Mouse (Mus musculus) olfactory bulb, adult 2 months (tissue): ENCODE data around the gene Cdc42. TPM values are rescaled to one million over a fixed set of nuclear protein-coding genes. Genes with fewer than 3 reads are reported as not detected.

Experiments
- H3K27ac ChIP-seq: fragments of 200-500 bp; 2 replicates; pipeline ENCODE4 v1.5.1; 2012; ENCODE audit warnings: low read depth, low read length; ENCODE audit not compliant: insufficient read depth
- H3K4me1 ChIP-seq: fragments of 200-500 bp; 2 replicates; pipeline ENCODE4 v1.6.1; 2012; ENCODE audit warnings: low read length; ENCODE audit not compliant: control insufficient read depth, insufficient read depth
- H3K4me3 ChIP-seq: fragments of 200-500 bp; 2 replicates; pipeline ENCODE4 v1.5.1; 2012; ENCODE audit warnings: mild to moderate bottlenecking, low read depth, low read length, moderate library complexity; ENCODE audit not compliant: insufficient read depth
- CTCF ChIP-seq: fragments of 200-500 bp; IDR thresholded peaks from 2 replicates; pipeline ENCODE4 v1.5.1; 2012; ENCODE audit warnings: low read depth, mild to moderate bottlenecking, low read length, moderate library complexity; ENCODE audit not compliant: insufficient read depth
- POLR2A ChIP-seq: fragments of 200-500 bp; IDR thresholded peaks from 2 replicates; pipeline ENCODE4 v1.6.1; 2012; ENCODE audit warnings: mild to moderate bottlenecking, low read depth, low read length, moderate library complexity; ENCODE audit not compliant: insufficient read depth
- WGBS: fragments of 180-500 bp; shearing (Covaris S2); methylation state at CpG from one replicate; pipeline ENCODE4 v1.1.7; 2018; 5-methylcytosine and 5-hydroxymethylcytosine counted together
- polyA plus RNA-seq: library from polyadenylated mRNA; stranded (reverse); fragments of >200 nt; gene quantifications from 2 replicates; pipeline ENCODE4 v1.2.4, GENCODE M21; 2012; ENCODE audit warnings: low replicate concordance; ENCODE audit not compliant: missing spikeins, insufficient read depth, insufficient read length

Gene Cdc42
- polyA plus RNA-seq = 274 TPM in 1 of 2 replicates, not detected in the other

GRCm38 (mm10) chr4:137357517-137358254, at the start of gene Cdc42:
Cdc42 (minus strand) TSS chr4:137357720.
- WGBS = under 1% methylated on average over 44 of the region's 44 CpGs
- TF ChIP-seq POLR2A = peak; percentile 97
- TF ChIP-seq CTCF = no peak

GRCm38 (mm10) chr4:137405571-137405970, 48.1 kb upstream of the Cdc42 start:
- H3K4me1 ChIP-seq = no peaks in the 10 kb centered on the region
- no peak overlapping the region for H3K4me3 ChIP-seq
- no peak overlapping the region for H3K27ac ChIP-seq
- 91% methylated on average over 3 of the region's 3 CpGs for WGBS
- no peak for TF ChIP-seq POLR2A
- no peak for TF ChIP-seq CTCF

More at GRCm38 (mm10) chr4:137357517-137358254, at the start of gene Cdc42:
- Histone ChIP-seq H3K4me1 (no peaks in the 10 kb centered on the region), H3K27ac (peak within 1 kb of the TSS; percentile 59; the same call in 1 of the 2 replicates), H3K4me3 (peak within 1 kb of the TSS; percentile 87)

GRCm38 (mm10) chr4:137396641-137397525, 39.4 kb upstream of the Cdc42 start:
- WGBS = 74% methylated on average over 15 of the region's 15 CpGs

GRCm38 (mm10) chr4:137393378-137394135, 36.0 kb upstream of the Cdc42 start:
- TF ChIP-seq CTCF (no peak), POLR2A (no peak)
- Histone ChIP-seq H3K4me1 (peaks cover 4% of the 10 kb centered on the region), H3K4me3 (no peak overlapping the region), H3K27ac (no peak overlapping the region)
- 67% methylated on average over 9 of the region's 9 CpGs for WGBS

More at GRCm38 (mm10) chr4:137396641-137397525, 39.4 kb upstream of the Cdc42 start:
- peaks cover 4% of the 10 kb centered on the region for H3K4me1 ChIP-seq
- no peak overlapping the region for H3K4me3 ChIP-seq
- no peak overlapping the region for H3K27ac ChIP-seq
- TF ChIP-seq POLR2A (no peak), CTCF (no peak)

GRCm38 (mm10) chr4:137392874-137393273, 35.4 kb upstream of the Cdc42 start:
- Histone ChIP-seq H3K27ac (no peak overlapping the region), H3K4me3 (no peak overlapping the region), H3K4me1 (peaks cover 4% of the 10 kb centered on the region)
- WGBS = 88% methylated on average over 9 of the region's 9 CpGs
- TF ChIP-seq POLR2A (no peak), CTCF (no peak)

- WGBS = 92% methylated on average over 3 of the region's 3 CpGs
- TF ChIP-seq POLR2A = no peak
- TF ChIP-seq CTCF = no peak
- Histone ChIP-seq H3K4me3 (no peak overlapping the region), H3K27ac (no peak overlapping the region), H3K4me1 (peaks cover 4% of the 10 kb centered on the region)
Measured at GRCm38 (mm10) chr4:137391287-137391686, 33.8 kb upstream of the Cdc42 start.

GRCm38 (mm10) chr4:137390196-137390595, 32.7 kb upstream of the Cdc42 start:
- WGBS = 94% methylated on average over 4 of the region's 4 CpGs
- Histone ChIP-seq H3K27ac (no peak overlapping the region), H3K4me3 (no peak overlapping the region), H3K4me1 (peaks cover 4% of the 10 kb centered on the region)
- TF ChIP-seq CTCF (no peak), POLR2A (no peak)

GRCm38 (mm10) chr4:137388983-137389382, 31.5 kb upstream of the Cdc42 start:
- 13% methylated on average over 6 of the region's 6 CpGs for WGBS
- Histone ChIP-seq H3K4me1 (peaks cover 4% of the 10 kb centered on the region), H3K27ac (peak overlapping the region; percentile 93; the same call in 1 of the 2 replicates), H3K4me3 (no peak overlapping the region)
- no peak for TF ChIP-seq POLR2A
- TF ChIP-seq CTCF = no peak
